Mouse (Mus musculus): Measurements from ENCODE around the gene Arid1b. TPM values are rescaled to one million over a fixed set of nuclear protein-coding genes. Genes with fewer than 3 reads are reported as not detected.

Gene Arid1b
- polyA plus RNA-seq, 1 experiment = 13.3 TPM

- Histone ChIP-seq H3K4me1 (peaks cover 84% of the 10 kb centered on the region), H3K9me3 (no peaks in the 10 kb centered on the region), H3K4me3 (replicated peaks) (no peak overlapping the region), H3K36me3 (replicated peaks; ENCODE audit: low read length) (peaks cover 4% of the 10 kb centered on the region), H3K27me3 (replicated peaks) (no peaks in the 10 kb centered on the region)
- no peak for TF ChIP-seq FLI1 (IDR thresholded peaks at IDR 0.05; ENCODE audit: low read length)
Measured at GRCm38 (mm10) chr17:5180925-5181324, 186.8 kb downstream of the Arid1b start.

DNA sequence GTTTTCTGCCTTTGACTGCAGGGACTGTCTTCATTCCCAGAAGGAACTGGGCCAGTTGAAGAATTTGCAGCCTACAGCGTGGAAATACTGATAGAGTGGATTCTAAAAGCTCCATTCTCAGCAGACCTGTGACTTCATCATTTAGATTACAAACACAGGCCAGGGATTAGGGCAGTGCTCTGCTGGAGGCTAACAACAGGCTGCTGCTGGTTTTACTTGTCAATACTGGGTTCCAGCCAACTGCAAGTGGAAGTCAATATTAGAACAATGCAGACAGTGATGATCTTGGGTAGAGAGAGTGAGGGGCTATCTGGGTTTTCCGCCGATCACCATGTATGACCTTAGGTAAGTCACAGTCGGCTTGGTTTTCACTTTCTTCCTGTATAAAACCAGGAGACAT lies 188.4 kb downstream of the Arid1b start:
- Histone ChIP-seq H3K4me3 (replicated peaks) (no peak overlapping the region), H3K4me1 (peaks cover 80% of the 10 kb centered on the region), H3K36me3 (replicated peaks; ENCODE audit: low read length) (peaks cover 4% of the 10 kb centered on the region), H3K27me3 (replicated peaks) (no peaks in the 10 kb centered on the region), H3K9me3 (no peaks in the 10 kb centered on the region)
- TF ChIP-seq GATA1 (IDR thresholded peaks at IDR 0.05; ENCODE audit: borderline replicate concordance, low read length) (no peak), FLI1 (IDR thresholded peaks at IDR 0.05; ENCODE audit: low read length) (no peak)

GRCm38 (mm10) chr17:5185501-5185900 lies 191.4 kb downstream of the Arid1b start:
- Histone ChIP-seq H3K4me3 (replicated peaks) (no peak overlapping the region), H3K9me3 (no peaks in the 10 kb centered on the region), H3K27me3 (replicated peaks) (no peaks in the 10 kb centered on the region), H3K4me1 (peaks cover 72% of the 10 kb centered on the region), H3K36me3 (replicated peaks; ENCODE audit: low read length) (peaks cover 4% of the 10 kb centered on the region)
- TF ChIP-seq FLI1 (IDR thresholded peaks at IDR 0.05; ENCODE audit: low read length) (no peak), GATA1 (IDR thresholded peaks at IDR 0.05; ENCODE audit: borderline replicate concordance, low read length) (no peak)

DNA sequence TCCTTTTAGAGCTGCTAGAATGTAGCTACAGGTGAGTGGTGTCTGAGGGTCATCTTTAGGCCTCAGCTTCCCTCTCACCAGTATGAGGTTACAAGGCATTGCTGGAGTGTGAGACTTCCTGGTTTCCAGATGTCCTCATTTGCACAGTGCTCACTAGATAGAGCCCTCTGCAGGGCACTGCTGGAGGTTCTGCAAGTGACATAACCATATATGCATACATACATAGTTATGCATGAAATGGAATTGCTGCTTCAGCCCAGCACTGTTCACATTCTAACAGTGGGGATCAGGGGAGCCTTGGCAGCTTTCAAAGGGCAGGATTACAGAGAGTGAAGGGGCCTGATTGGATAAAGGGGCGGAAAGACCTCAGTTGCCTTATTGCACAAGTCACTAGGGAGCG lies 193.4 kb downstream of the Arid1b start:
- Histone ChIP-seq H3K27me3 (replicated peaks) (no peaks in the 10 kb centered on the region), H3K4me3 (replicated peaks) (no peak overlapping the region), H3K4me1 (peaks cover 72% of the 10 kb centered on the region), H3K36me3 (replicated peaks; ENCODE audit: low read length) (no peaks in the 10 kb centered on the region), H3K9me3 (no peaks in the 10 kb centered on the region)
- TF ChIP-seq GATA1 (IDR thresholded peaks at IDR 0.05; ENCODE audit: borderline replicate concordance, low read length) = no peak
- no peak for TF ChIP-seq FLI1 (IDR thresholded peaks at IDR 0.05; ENCODE audit: low read length)

DNA sequence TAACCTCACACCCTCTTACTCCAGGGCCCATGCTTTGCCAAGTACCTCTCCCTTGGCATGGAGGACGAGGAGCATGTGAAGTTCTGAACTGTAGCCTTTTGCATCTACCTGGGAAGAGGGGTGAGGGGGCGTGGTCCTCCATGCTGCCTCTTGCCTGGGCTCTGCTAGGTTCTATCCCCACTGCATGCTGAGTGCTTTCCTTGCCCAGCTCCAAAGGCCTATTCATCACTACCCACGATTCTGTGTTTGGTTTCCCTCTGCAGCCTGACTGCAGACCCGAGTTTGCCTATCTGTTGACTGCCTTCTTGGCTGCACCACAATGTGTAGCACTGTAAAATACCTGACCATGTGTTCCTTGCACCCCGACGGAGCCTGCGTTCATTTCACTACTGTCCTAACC lies 194.3 kb downstream of the Arid1b start:
- TF ChIP-seq FLI1 (IDR thresholded peaks at IDR 0.05; ENCODE audit: low read length) (no peak), GATA1 (IDR thresholded peaks at IDR 0.05; ENCODE audit: borderline replicate concordance, low read length) (no peak)
- peaks cover 69% of the 10 kb centered on the region for H3K4me1 ChIP-seq

GRCm38 (mm10) chr17:5189551-5190351 lies 195.6 kb downstream of the Arid1b start:
- Histone ChIP-seq H3K36me3 (replicated peaks; ENCODE audit: low read length) (no peaks in the 10 kb centered on the region), H3K4me3 (replicated peaks) (peak overlapping the region; percentile 94), H3K9me3 (no peaks in the 10 kb centered on the region), H3K27me3 (replicated peaks) (no peaks in the 10 kb centered on the region), H3K4me1 (peaks cover 73% of the 10 kb centered on the region)
- TF ChIP-seq GATA1 (IDR thresholded peaks at IDR 0.05; ENCODE audit: borderline replicate concordance, low read length) = no peak
- no peak for TF ChIP-seq FLI1 (IDR thresholded peaks at IDR 0.05; ENCODE audit: low read length)

More for the DNA sequence above, 194.3 kb downstream of the Arid1b start:
- no peaks in the 10 kb centered on the region for H3K36me3 ChIP-seq (replicated peaks; ENCODE audit: low read length)
- no peaks in the 10 kb centered on the region for H3K27me3 ChIP-seq (replicated peaks)
- peak overlapping the region; percentile 66 for H3K4me3 ChIP-seq (replicated peaks)
- no peaks in the 10 kb centered on the region for H3K9me3 ChIP-seq

GRCm38 (mm10) chr17:5190367-5190766 lies 196.2 kb downstream of the Arid1b start:
- TF ChIP-seq GATA1 (IDR thresholded peaks at IDR 0.05; ENCODE audit: borderline replicate concordance, low read length) (no peak), FLI1 (IDR thresholded peaks at IDR 0.05; ENCODE audit: low read length) (no peak)
- Histone ChIP-seq H3K4me1 (peaks cover 74% of the 10 kb centered on the region), H3K27me3 (replicated peaks) (no peaks in the 10 kb centered on the region), H3K9me3 (no peaks in the 10 kb centered on the region), H3K36me3 (replicated peaks; ENCODE audit: low read length) (no peaks in the 10 kb centered on the region), H3K4me3 (replicated peaks) (peak overlapping the region; percentile 94)

GRCm38 (mm10) chr17:5194157-5194916 lies 200.2 kb downstream of the Arid1b start:
- Histone ChIP-seq H3K9me3 (no peaks in the 10 kb centered on the region), H3K27me3 (replicated peaks) (no peaks in the 10 kb centered on the region), H3K36me3 (replicated peaks; ENCODE audit: low read length) (no peaks in the 10 kb centered on the region), H3K4me1 (peaks cover 74% of the 10 kb centered on the region), H3K4me3 (replicated peaks) (peak overlapping the region; percentile 28)
- TF ChIP-seq FLI1 (IDR thresholded peaks at IDR 0.05; ENCODE audit: low read length) (no peak), GATA1 (IDR thresholded peaks at IDR 0.05; ENCODE audit: borderline replicate concordance, low read length) (no peak)

- no peaks in the 10 kb centered on the region for H3K36me3 ChIP-seq (replicated peaks; ENCODE audit: low read length)
- TF ChIP-seq FLI1 (IDR thresholded peaks at IDR 0.05; ENCODE audit: low read length) (no peak), GATA1 (IDR thresholded peaks at IDR 0.05; ENCODE audit: borderline replicate concordance, low read length) (no peak)
- no peaks in the 10 kb centered on the region for H3K9me3 ChIP-seq
- no peaks in the 10 kb centered on the region for H3K27me3 ChIP-seq (replicated peaks)
- H3K4me3 ChIP-seq (replicated peaks) = no peak overlapping the region
- peaks cover 71% of the 10 kb centered on the region for H3K4me1 ChIP-seq
Measured at GRCm38 (mm10) chr17:5195397-5195796, 201.3 kb downstream of the Arid1b start.

GRCm38 (mm10) chr17:5196005-5196404 lies 201.9 kb downstream of the Arid1b start:
- Histone ChIP-seq H3K4me3 (replicated peaks) (peak overlapping the region; percentile 59), H3K4me1 (peaks cover 65% of the 10 kb centered on the region), H3K9me3 (no peaks in the 10 kb centered on the region), H3K27me3 (replicated peaks) (no peaks in the 10 kb centered on the region), H3K36me3 (replicated peaks; ENCODE audit: low read length) (no peaks in the 10 kb centered on the region)
- TF ChIP-seq FLI1 (IDR thresholded peaks at IDR 0.05; ENCODE audit: low read length) = no peak
- no peak for TF ChIP-seq GATA1 (IDR thresholded peaks at IDR 0.05; ENCODE audit: borderline replicate concordance, low read length)

Data from megakaryocyte, embryonic 14.5 days (primary cell).